Mouse (Mus musculus) frontal cortex, postnatal 10 days (tissue): ENCODE measurements around the gene Tmprss4.

Experiments used
- DNase-seq, 2 experiments: peaks; one replicate each; pipeline ENCODE4 v3.0.0; 2022; ENCODE audit warnings: low spot score in 2 of 2, mixed read lengths in 1 of 2

Tmprss4 gene

GRCm38 (mm10) chr9:45138191-45139032 is 65.5 kb downstream of the Tmprss4 start, which contains the start of gene Scn4b:
Gene Scn4b (plus strand): TSS chr9:45138395.
- peak in 1 of 2 experiments; percentile 24 for DNase-seq

GRCm38 (mm10) chr9:45136442-45137169 is 67.3 kb downstream of the Tmprss4 start:
- DNase-seq = no peak

- no peak for DNase-seq
Measured at GRCm38 (mm10) chr9:45133484-45134310, 70.2 kb downstream of the Tmprss4 start.

GRCm38 (mm10) chr9:45130119-45130518 is 73.8 kb downstream of the Tmprss4 start:
- no peak for DNase-seq

- no peak for DNase-seq
Measured at GRCm38 (mm10) chr9:45126941-45127340, 77.0 kb downstream of the Tmprss4 start.

GRCm38 (mm10) chr9:45125211-45125610 is 78.7 kb downstream of the Tmprss4 start:
- no peak for DNase-seq
